ENCODE assay signal across 29 mouse cellular contexts in genomic region chr6:149070592-149071124, GRCm38 (mm10). TPM values are rescaled to one million over a fixed set of nuclear protein-coding genes. Genes with fewer than 3 reads are reported as not detected.
DNase-seq lines count a peak whose midpoint lies in the region; ATAC-seq and TF ChIP-seq lines count a peak whose summit lies in the region.
"Had no signal": no experiment of that assay in that cellular context is flagged by ENCODE, and none has a peak within 500 bp of the region (broad histone marks: within the 10 kb centered on the region; RNA-seq: fewer than 3 reads in every experiment).

No protein-coding gene starts in this region.

- 63% methylated on average over 4 of the region's 4 CpGs for WGBS in liver, postnatal 0 days (ENCODE audit: insufficient replicate concordance)
- 79% methylated on average over 4 of the region's 4 CpGs for WGBS in heart, adult 2 months

- H3K4me1 ChIP-seq in liver, postnatal 0 days (ENCODE audit: insufficient read depth), result no peaks in the 10 kb centered on the region; the same call in none of the 2 replicates
- H3K4me1 ChIP-seq in heart, adult 2 months (ENCODE audit: control insufficient read depth, insufficient read depth, low read length), result no peaks in the 10 kb centered on the region; the same call in 1 of the 2 replicates
- H3K4me1 ChIP-seq: embryonic facial prominence, embryonic 10.5 days; heart, embryonic 10.5 days; neural tube, embryonic 12.5 days had no signal

- no peaks in the 10 kb centered on the region for H3K79me2 ChIP-seq in heart, adult 2 months (replicated peaks; ENCODE audit: control insufficient read depth, insufficient read depth, low read length)

- no peaks in the 10 kb centered on the region for H3K27me3 ChIP-seq in liver, postnatal 0 days (ENCODE audit: insufficient read depth, low read length)
- no peaks in the 10 kb centered on the region for H3K27me3 ChIP-seq in heart, adult 2 months (ENCODE audit: control insufficient read depth, insufficient read depth, low read length)
- H3K27me3 ChIP-seq: neural tube, embryonic 12.5 days had no signal

- no peak for TF ChIP-seq POLR2A in heart, adult 2 months (IDR thresholded peaks at IDR 0.05; ENCODE audit: insufficient read depth, low read depth, low read length)

- intact Hi-C loops in heart, adult 2 months (cut with DNase I), result no loop called here

- TF ChIP-seq CTCF in liver, postnatal 0 days (IDR thresholded peaks at IDR 0.05; ENCODE audit: low read depth), result no peak
- TF ChIP-seq CTCF in heart, adult 2 months (IDR thresholded peaks at IDR 0.05), result no peak

- peaks cover 9% of the 10 kb centered on the region for H3K36me3 ChIP-seq in liver, postnatal 0 days (replicated peaks; ENCODE audit: insufficient read depth, low read length)
- peaks cover 5% of the 10 kb centered on the region; the same call in 1 of the 2 replicates for H3K36me3 ChIP-seq in heart, adult 2 months (ENCODE audit: control insufficient read depth, insufficient read depth, low read length)

- no peaks in the 10 kb centered on the region for H3K9me3 ChIP-seq in liver, postnatal 0 days (ENCODE audit: low read length)
- H3K9me3 ChIP-seq: embryonic facial prominence, embryonic 10.5 days; forebrain, embryonic 10.5 days; heart, embryonic 10.5 days; neural tube, embryonic 12.5 days had no signal

- no peak overlapping the region for H3K4me2 ChIP-seq in liver, postnatal 0 days (ENCODE audit: low read depth, low read length)
- H3K4me2 ChIP-seq: neural tube, embryonic 12.5 days had no signal

- no peak overlapping the region for H3K27ac ChIP-seq in liver, postnatal 0 days (ENCODE audit: low read depth)
- H3K27ac ChIP-seq in heart, adult 2 months, result no peak overlapping the region
- H3K27ac ChIP-seq: embryonic facial prominence, embryonic 10.5 days; forebrain, embryonic 10.5 days; heart, embryonic 10.5 days; layer of hippocampus, adult 2 months; neural tube, embryonic 12.5 days had no signal

- ATAC-seq in frontal cortex, adult (ENCODE audit: low TSS enrichment), result peak; percentile 66
- ATAC-seq in liver, postnatal 0 days, result peak; percentile 21; the same call in 1 of the 2 replicates
- ATAC-seq: forebrain, embryonic 16.5 days had no signal

- no peak for DNase-seq in frontal cortex, postnatal 10 days (ENCODE audit: low spot score in 2 of 2)
- DNase-seq in right cerebral cortex, adult 18-20 months, result peak; percentile 36
- no peak for DNase-seq in right cerebral cortex, postnatal 25 days
- DNase-seq in liver, postnatal 0 days, result no peak
- DNase-seq in layer of hippocampus, adult 18-20 months (ENCODE audit: low spot score in 2 of 2), result no peak
- DNase-seq in heart, adult 2 months, result no peak
- DNase-seq: adrenal gland, postnatal 25 days; cerebellum, adult 9-10 months; kidney, adult 8-10 months; kidney, postnatal 10 days; lung, postnatal 10 days; midbrain, embryonic 14.5 days; thymus, postnatal 36 days had no signal

- no peak for TF ChIP-seq EP300 in liver, postnatal 0 days (IDR thresholded peaks at IDR 0.05; ENCODE audit: low read depth)
- no peak for TF ChIP-seq EP300 in heart, adult 2 months (IDR thresholded peaks at IDR 0.05; ENCODE audit: insufficient read depth, low read depth, low read length)

- H3K9ac ChIP-seq in liver, postnatal 0 days (replicated peaks), result no peak overlapping the region
- no peak overlapping the region for H3K9ac ChIP-seq in heart, adult 2 months (ENCODE audit: low read depth, low read length)
- H3K9ac ChIP-seq: neural tube, embryonic 12.5 days had no signal

- no peak overlapping the region for H3K4me3 ChIP-seq in liver, postnatal 0 days (ENCODE audit: low read depth, low read length)
- H3K4me3 ChIP-seq in heart, adult 2 months, result no peak overlapping the region
- H3K4me3 ChIP-seq: embryonic facial prominence, embryonic 10.5 days; forebrain, embryonic 10.5 days; heart, embryonic 10.5 days; layer of hippocampus, adult 2 months; neural tube, embryonic 12.5 days had no signal

RNA-seq across cellular contexts. Expression of gene Dennd5b, which starts 30.8 kb away (rescaled TPM):
- polyA plus RNA-seq in liver, postnatal 0 days (2015; fragmentation: Nextera tagmentation; extraction: Ambion mirVana), result 7.4 and 7.9 TPM in 2 replicates
- 10 to 100 TPM; 46.7 to 49.3 TPM for total RNA-seq in layer of hippocampus, adult 18-20 months (2021)
- 10 to 100 TPM; 16.0 to 17.8 TPM for total RNA-seq in heart, adult 2 months (2021)
- 3.7 and 5.9 TPM in 2 replicates for polyA plus RNA-seq in heart, adult 2 months (2012; rRNA removed)

RNA-seq across cellular contexts. Expression of gene Gm10203, which starts 59.3 kb away (rescaled TPM):
- not detected in 2 replicates for polyA plus RNA-seq in liver, postnatal 0 days (2015; fragmentation: Nextera tagmentation; extraction: Ambion mirVana)
- total RNA-seq in layer of hippocampus, adult 18-20 months (2021), result not detected
- not detected for total RNA-seq in heart, adult 2 months (2021)
- not detected in 2 replicates for polyA plus RNA-seq in heart, adult 2 months (2012; rRNA removed)
- total RNA-seq: adrenal gland, postnatal 25 days; gastrocnemius, postnatal 4 days; layer of hippocampus, adult 2 months; layer of hippocampus, postnatal 25 days had no signal
- polyA plus RNA-seq: cortical plate, adult 2 months; embryonic facial prominence, embryonic 10.5 days; forebrain, embryonic 10.5 days; forebrain, embryonic 16.5 days; heart, embryonic 10.5 days; heart, postnatal 0 days; hindbrain, embryonic 11.5 days; limb, embryonic 11.5 days; liver, embryonic 16.5 days; midbrain, embryonic 14.5 days; neural tube, embryonic 12.5 days; spleen, adult 2 months; stomach, embryonic 14.5 days had no signal
